In genomic region chr17:47182118-47182517, GRCm38 (mm10) we compare ENCODE assay signal across 9 mouse cellular contexts.
DNase-seq lines count a peak whose midpoint lies in the region; ATAC-seq and TF ChIP-seq lines count a peak whose summit lies in the region.
"Had no signal": no experiment of that assay in that cellular context is flagged by ENCODE, and none has a peak within 500 bp of the region (broad histone marks: within the 10 kb centered on the region; RNA-seq: fewer than 3 reads in every experiment).

No protein-coding gene starts in this region.

- 0 out of 2 replicates have a peak overlapping the region, but pooled peaks have one; percentile 13 for H3K27ac ChIP-seq in intestine, embryonic 15.5 days
- H3K27ac ChIP-seq in intestine, postnatal 0 days (ENCODE audit: low read depth, low read length): no peak overlapping the region
- H3K27ac ChIP-seq in heart, embryonic 15.5 days: peak overlapping the region; percentile 67
- H3K27ac ChIP-seq in midbrain, embryonic 16.5 days (ENCODE audit: low read length): peak overlapping the region; percentile 33; the same call in 1 of the 2 replicates

- H3K9me3 ChIP-seq in intestine, embryonic 15.5 days: no peaks in the 10 kb centered on the region
- H3K9me3 ChIP-seq in intestine, postnatal 0 days (ENCODE audit: control insufficient read depth): no peaks in the 10 kb centered on the region
- no peaks in the 10 kb centered on the region for H3K9me3 ChIP-seq in heart, embryonic 15.5 days (replicated peaks)
- no peaks in the 10 kb centered on the region for H3K9me3 ChIP-seq in midbrain, embryonic 16.5 days (replicated peaks; ENCODE audit: control insufficient read depth, low read length, poor library complexity, severe bottlenecking)

- no peak overlapping the region for H3K9ac ChIP-seq in intestine, embryonic 15.5 days
- no peak overlapping the region for H3K9ac ChIP-seq in intestine, postnatal 0 days (ENCODE audit: low read depth, low read length)
- no peak overlapping the region for H3K9ac ChIP-seq in heart, embryonic 15.5 days
- H3K9ac ChIP-seq in midbrain, embryonic 16.5 days (ENCODE audit: low read depth, low read length): no peak overlapping the region

- peak; percentile 63 to 65 for DNase-seq in kidney, postnatal 36 days
- DNase-seq in layer of hippocampus, postnatal 25 days (ENCODE audit: extremely low spot score in 1 of 2, low spot score in 1 of 2): no peak
- DNase-seq in frontal cortex, postnatal 36 days (ENCODE audit: low spot score in 2 of 2): no peak
- DNase-seq: cerebellum, adult 9-10 months had no signal

- WGBS in intestine, embryonic 15.5 days: 43% methylated on average over 6 of the region's 6 CpGs
- 53% methylated on average over 6 of the region's 6 CpGs for WGBS in intestine, postnatal 0 days
- 60% methylated on average over 6 of the region's 6 CpGs for WGBS in heart, embryonic 15.5 days
- WGBS in midbrain, embryonic 16.5 days: 60% methylated on average over 6 of the region's 6 CpGs

- no peak for ATAC-seq in intestine, embryonic 15.5 days
- ATAC-seq in intestine, postnatal 0 days: no peak
- ATAC-seq in heart, embryonic 15.5 days (replicated peaks; ENCODE audit: insufficient number of reproducible peaks, insufficient read depth, low FRiP score, low read depth): peak; percentile 50
- ATAC-seq in midbrain, embryonic 16.5 days: no peak
- no peak for ATAC-seq in activated CD4-positive, CD25-positive, alpha-beta regulatory T cell, adult 4 months

- no peaks in the 10 kb centered on the region for H3K27me3 ChIP-seq in intestine, embryonic 15.5 days (replicated peaks)
- no peaks in the 10 kb centered on the region for H3K27me3 ChIP-seq in intestine, postnatal 0 days (replicated peaks; ENCODE audit: control insufficient read depth, insufficient read depth, low read length)
- no peaks in the 10 kb centered on the region for H3K27me3 ChIP-seq in heart, embryonic 15.5 days
- H3K27me3 ChIP-seq in midbrain, embryonic 16.5 days (ENCODE audit: control insufficient read depth, insufficient read depth, low read depth, low read length): no peaks in the 10 kb centered on the region

- H3K4me3 ChIP-seq in intestine, embryonic 15.5 days (replicated peaks): no peak overlapping the region
- no peak overlapping the region for H3K4me3 ChIP-seq in intestine, postnatal 0 days (ENCODE audit: low read depth, low read length)
- no peak overlapping the region for H3K4me3 ChIP-seq in heart, embryonic 15.5 days
- H3K4me3 ChIP-seq in midbrain, embryonic 16.5 days (ENCODE audit: low read depth, low read length): no peak overlapping the region

- TF ChIP-seq CTCF in intestine, postnatal 0 days (IDR thresholded peaks at IDR 0.05; ENCODE audit: low read depth): no peak

- peaks cover 26% of the 10 kb centered on the region for H3K4me1 ChIP-seq in intestine, embryonic 15.5 days (replicated peaks)
- H3K4me1 ChIP-seq in intestine, postnatal 0 days (replicated peaks; ENCODE audit: control insufficient read depth, insufficient read depth, low read length): no peaks in the 10 kb centered on the region
- H3K4me1 ChIP-seq in heart, embryonic 15.5 days (replicated peaks): peaks cover 35% of the 10 kb centered on the region
- H3K4me1 ChIP-seq in midbrain, embryonic 16.5 days (ENCODE audit: control insufficient read depth, insufficient read depth, low read length): peaks cover 18% of the 10 kb centered on the region; the same call in 1 of the 2 replicates

- no peaks in the 10 kb centered on the region for H3K36me3 ChIP-seq in intestine, embryonic 15.5 days
- H3K36me3 ChIP-seq in intestine, postnatal 0 days (ENCODE audit: control insufficient read depth, insufficient read depth): no peaks in the 10 kb centered on the region; the same call in 1 of the 2 replicates
- no peaks in the 10 kb centered on the region for H3K36me3 ChIP-seq in heart, embryonic 15.5 days
- no peaks in the 10 kb centered on the region for H3K36me3 ChIP-seq in midbrain, embryonic 16.5 days (ENCODE audit: control insufficient read depth, insufficient read depth, low read length)

- no peak overlapping the region for H3K4me2 ChIP-seq in intestine, embryonic 15.5 days (replicated peaks)
- no peak overlapping the region for H3K4me2 ChIP-seq in intestine, postnatal 0 days (replicated peaks; ENCODE audit: low read depth)
- H3K4me2 ChIP-seq in heart, embryonic 15.5 days: no peak overlapping the region
- H3K4me2 ChIP-seq in midbrain, embryonic 16.5 days (ENCODE audit: low read length): no peak overlapping the region

Comparison
In these comparisons a context has a peak if more than half of its experiments do, and no peak if none do; other contexts are left out.
1. DNase-seq: peak in kidney, postnatal 36 days (2 of 2); none in layer of hippocampus, postnatal 25 days (0 of 2) and frontal cortex, postnatal 36 days (0 of 2).